Comparison of ENCODE assay signal across 28 mouse cellular contexts in the genomic region with DNA sequence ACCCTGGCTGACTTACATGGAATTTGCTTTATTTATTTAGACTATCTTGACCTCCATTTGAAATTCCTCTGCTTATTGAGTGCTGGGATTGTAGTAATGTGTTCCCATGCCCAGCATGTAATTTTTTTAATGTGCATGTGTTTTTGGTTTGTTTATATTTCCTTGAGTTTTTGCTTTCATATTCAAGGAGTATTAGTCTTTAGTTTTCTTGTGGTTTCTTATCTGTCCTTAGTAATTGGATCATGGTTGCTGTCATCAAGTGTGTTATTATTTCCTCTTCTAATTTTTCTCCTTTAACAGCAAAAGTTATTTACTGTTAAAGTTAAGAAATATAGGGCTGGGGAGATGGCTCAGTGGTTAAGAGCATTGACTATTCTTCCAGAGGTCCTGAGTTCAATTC.
"Had no signal": no experiment of that assay in that cellular context is flagged by ENCODE, and none has a peak within 500 bp of the region (broad histone marks: within the 10 kb centered on the region; RNA-seq: fewer than 3 reads in every experiment).

No protein-coding gene starts in this region.

- H3K27ac ChIP-seq: embryonic facial prominence, embryonic 10.5 days; embryonic facial prominence, embryonic 12.5 days; embryonic facial prominence, embryonic 13.5 days; embryonic facial prominence, embryonic 15.5 days; forebrain, embryonic 10.5 days; forebrain, embryonic 12.5 days; forebrain, embryonic 13.5 days; forebrain, embryonic 15.5 days; gastrocnemius, adult 2 months; heart, adult 2 months had no signal

- DNase-seq: cerebellum, adult 8-10 months; cerebellum, adult 9-10 months; cerebellum, adult 9-11 months; cerebellum, postnatal 10 days; cerebellum, postnatal 14 days; cerebellum, postnatal 25 days; cerebellum, postnatal 36 days; embryo, embryonic 11 days; forebrain, postnatal 0 days; gastrocnemius, adult 2 months; gastrocnemius, postnatal 10 days; gastrocnemius, postnatal 14 days; gastrocnemius, postnatal 25 days; gastrocnemius, postnatal 36 days; heart, adult 11 months; heart, adult 18-20 months; heart, adult 2 months had no signal

- ATAC-seq: forebrain, embryonic 13.5 days; forebrain, embryonic 14.5 days; forebrain, embryonic 15.5 days; forebrain, embryonic 16.5 days; forebrain, postnatal 0 days had no signal

- H3K27me3 ChIP-seq: embryonic facial prominence, embryonic 12.5 days; embryonic facial prominence, embryonic 13.5 days; embryonic facial prominence, embryonic 15.5 days; forebrain, embryonic 12.5 days; forebrain, embryonic 13.5 days; forebrain, embryonic 15.5 days had no signal

- H3K9me3 ChIP-seq: embryonic facial prominence, embryonic 12.5 days; embryonic facial prominence, embryonic 13.5 days; embryonic facial prominence, embryonic 15.5 days; forebrain, embryonic 12.5 days; forebrain, embryonic 13.5 days; forebrain, embryonic 15.5 days had no signal

- H3K4me2 ChIP-seq: embryonic facial prominence, embryonic 12.5 days; embryonic facial prominence, embryonic 13.5 days; embryonic facial prominence, embryonic 15.5 days; forebrain, embryonic 12.5 days; forebrain, embryonic 13.5 days; forebrain, embryonic 15.5 days had no signal

- H3K36me3 ChIP-seq: embryonic facial prominence, embryonic 12.5 days; forebrain, embryonic 15.5 days had no signal

- H3K9ac ChIP-seq: embryonic facial prominence, embryonic 12.5 days; embryonic facial prominence, embryonic 13.5 days; embryonic facial prominence, embryonic 15.5 days; forebrain, embryonic 12.5 days; forebrain, embryonic 13.5 days; forebrain, embryonic 15.5 days; forebrain, postnatal 0 days had no signal

- H3K4me1 ChIP-seq: embryonic facial prominence, embryonic 10.5 days; embryonic facial prominence, embryonic 12.5 days; embryonic facial prominence, embryonic 13.5 days; embryonic facial prominence, embryonic 15.5 days; forebrain, embryonic 10.5 days; forebrain, embryonic 12.5 days; forebrain, embryonic 13.5 days; forebrain, embryonic 15.5 days had no signal

- H3K4me3 ChIP-seq: embryonic facial prominence, embryonic 10.5 days; embryonic facial prominence, embryonic 12.5 days; embryonic facial prominence, embryonic 13.5 days; embryonic facial prominence, embryonic 15.5 days; erythroblast, embryonic 14.5 days; forebrain, embryonic 10.5 days; forebrain, embryonic 12.5 days; forebrain, embryonic 13.5 days; forebrain, embryonic 15.5 days; gastrocnemius, adult 2 months; heart, adult 2 months had no signal
